Mouse (Mus musculus) midbrain, embryonic 16.5 days (tissue): ENCODE data around the gene Sacs. TPM values are rescaled to one million over a fixed set of nuclear protein-coding genes. Genes with fewer than 3 reads are reported as not detected.

ENCODE experiments used
- ATAC-seq: fragments of 200-750 bp; cut with Nextera tagmentation; 2 replicates; pipeline ENCODE4 v1.8.0; 2017; ENCODE audit warnings: moderate TSS enrichment
- H3K27ac ChIP-seq: fragments of 300-500 bp; sonication (generic); 2 replicates; pipeline ENCODE4 v1.5.1; 2014; ENCODE audit warnings: mild to moderate bottlenecking, low read length, mixed read lengths
- H3K27me3 ChIP-seq: fragments of 300-500 bp; sonication (generic); 2 replicates; pipeline ENCODE4 v1.6.1; 2014; ENCODE audit warnings: low read depth, low read length, mixed read lengths; ENCODE audit not compliant: control insufficient read depth, insufficient read depth
- H3K36me3 ChIP-seq: fragments of 300-500 bp; sonication (generic); 2 replicates; pipeline ENCODE4 v1.6.1; 2014; ENCODE audit warnings: mild to moderate bottlenecking, low read length, moderate library complexity, mixed read lengths; ENCODE audit not compliant: control insufficient read depth, insufficient read depth
- H3K4me1 ChIP-seq: fragments of 300-500 bp; sonication (generic); 2 replicates; pipeline ENCODE4 v1.6.1; 2014; ENCODE audit warnings: mild to moderate bottlenecking, low read length, mixed read lengths; ENCODE audit not compliant: control insufficient read depth, insufficient read depth
- H3K4me2 ChIP-seq: fragments of 300-500 bp; sonication (generic); 2 replicates; pipeline ENCODE4 v1.6.1; 2014; ENCODE audit warnings: mild to moderate bottlenecking, low read length, mixed read lengths
- H3K4me3 ChIP-seq: fragments of 300-500 bp; sonication (generic); 2 replicates; pipeline ENCODE4 v1.5.1; 2014; ENCODE audit warnings: low read depth, mild to moderate bottlenecking, low read length, moderate library complexity, mixed read lengths
- H3K9ac ChIP-seq: fragments of 300-500 bp; sonication (generic); 2 replicates; pipeline ENCODE4 v1.6.1; 2014; ENCODE audit warnings: low read depth, low read length, mixed read lengths
- H3K9me3 ChIP-seq: fragments of 300-500 bp; sonication (generic); replicated peaks from 2 replicates; pipeline ENCODE4 v1.6.1; 2014; ENCODE audit warnings: mild to moderate bottlenecking, low read length, mixed read lengths; ENCODE audit not compliant: control insufficient read depth, poor library complexity, severe bottlenecking
- WGBS: fragments of 180-500 bp; shearing (Covaris S2); extraction: QIAGEN DNeasy Blood & Tissue Kit; methylation state at CpG from one replicate; pipeline ENCODE4 v1.1.7; 2014; 5-methylcytosine and 5-hydroxymethylcytosine counted together
- polyA plus RNA-seq: library from polyadenylated mRNA; unstranded; fragments of >200 nt; fragmentation: Nextera tagmentation; extraction: Ambion mirVana; gene quantifications from 2 replicates; pipeline ENCODE4 v1.2.1, GENCODE M21; 2015

The Sacs gene
- polyA plus RNA-seq: 7.0 and 7.5 TPM in 2 replicates

GRCm38 (mm10) chr14:61137994-61138726 lies at the start of gene Sacs:
TSS of gene Sacs (plus strand) at chr14:61138457.
- peak within 1 kb of the TSS; percentile 60 for H3K4me2 ChIP-seq
- 1% methylated on average over 23 of the region's 23 CpGs for WGBS
- ATAC-seq: peak; percentile 92
- H3K9me3 ChIP-seq: no peaks in the 10 kb centered on the region
- peak within 1 kb of the TSS; percentile 68 for H3K4me3 ChIP-seq
- no peaks in the 10 kb centered on the region for H3K36me3 ChIP-seq
- no peaks in the 10 kb centered on the region for H3K27me3 ChIP-seq
- peak within 1 kb of the TSS; percentile 86 for H3K9ac ChIP-seq
- H3K27ac ChIP-seq: peak within 1 kb of the TSS; percentile 82
- peaks cover 10% of the 10 kb centered on the region for H3K4me1 ChIP-seq

GRCm38 (mm10) chr14:61090955-61091354 lies 47.3 kb upstream of the Sacs start:
- ATAC-seq: no peak
- Histone ChIP-seq H3K9ac (no peak overlapping the region), H3K4me1 (no peaks in the 10 kb centered on the region), H3K27me3 (no peaks in the 10 kb centered on the region), H3K4me3 (no peak overlapping the region), H3K36me3 (no peaks in the 10 kb centered on the region), H3K27ac (no peak overlapping the region), H3K9me3 (no peaks in the 10 kb centered on the region), H3K4me2 (no peak overlapping the region)
- WGBS: 86% methylated on average over 5 of the region's 5 CpGs

GRCm38 (mm10) chr14:61092073-61092472 lies 46.2 kb upstream of the Sacs start:
- H3K27me3 ChIP-seq: no peaks in the 10 kb centered on the region
- 92% methylated on average over 3 of the region's 3 CpGs for WGBS
- no peak overlapping the region for H3K27ac ChIP-seq
- H3K9ac ChIP-seq: no peak overlapping the region
- no peak overlapping the region for H3K4me3 ChIP-seq
- no peak for ATAC-seq
- no peaks in the 10 kb centered on the region for H3K9me3 ChIP-seq
- H3K4me1 ChIP-seq: no peaks in the 10 kb centered on the region
- no peak overlapping the region for H3K4me2 ChIP-seq
- H3K36me3 ChIP-seq: no peaks in the 10 kb centered on the region

GRCm38 (mm10) chr14:61097974-61098625 lies 40.2 kb upstream of the Sacs start:
- no peaks in the 10 kb centered on the region for H3K4me1 ChIP-seq
- H3K36me3 ChIP-seq: no peaks in the 10 kb centered on the region
- no peak overlapping the region for H3K27ac ChIP-seq
- no peak overlapping the region for H3K9ac ChIP-seq
- no peak for ATAC-seq
- H3K9me3 ChIP-seq: no peaks in the 10 kb centered on the region
- H3K27me3 ChIP-seq: no peaks in the 10 kb centered on the region
- H3K4me3 ChIP-seq: no peak overlapping the region
- WGBS: 85% methylated on average over 12 of the region's 12 CpGs
- H3K4me2 ChIP-seq: no peak overlapping the region

- WGBS: 87% methylated on average over 6 of the region's 6 CpGs
- H3K9me3 ChIP-seq: no peaks in the 10 kb centered on the region
- H3K27me3 ChIP-seq: no peaks in the 10 kb centered on the region
- no peaks in the 10 kb centered on the region for H3K36me3 ChIP-seq
- H3K4me2 ChIP-seq: no peak overlapping the region
- no peak overlapping the region for H3K4me3 ChIP-seq
- H3K9ac ChIP-seq: no peak overlapping the region
- ATAC-seq: no peak
- H3K4me1 ChIP-seq: no peaks in the 10 kb centered on the region
- no peak overlapping the region for H3K27ac ChIP-seq
Measured at GRCm38 (mm10) chr14:61100736-61101135, 37.5 kb upstream of the Sacs start.

- no peak overlapping the region for H3K27ac ChIP-seq
- no peaks in the 10 kb centered on the region for H3K4me1 ChIP-seq
- no peak overlapping the region for H3K4me2 ChIP-seq
- H3K9ac ChIP-seq: no peak overlapping the region
- no peaks in the 10 kb centered on the region for H3K27me3 ChIP-seq
- no peak overlapping the region for H3K4me3 ChIP-seq
- no peaks in the 10 kb centered on the region for H3K36me3 ChIP-seq
- ATAC-seq: no peak
- WGBS: 83% methylated on average over 8 of the region's 8 CpGs
- H3K9me3 ChIP-seq: no peaks in the 10 kb centered on the region
Measured at GRCm38 (mm10) chr14:61106404-61106803, 31.9 kb upstream of the Sacs start.

- Histone ChIP-seq H3K9me3 (no peaks in the 10 kb centered on the region), H3K27me3 (no peaks in the 10 kb centered on the region), H3K4me3 (no peak overlapping the region), H3K36me3 (no peaks in the 10 kb centered on the region), H3K4me2 (no peak overlapping the region), H3K4me1 (no peaks in the 10 kb centered on the region), H3K27ac (no peak overlapping the region), H3K9ac (no peak overlapping the region)
- no peak for ATAC-seq
- 76% methylated on average over 2 of the region's 2 CpGs for WGBS
Measured at GRCm38 (mm10) chr14:61108625-61109024, 29.6 kb upstream of the Sacs start.

- H3K9ac ChIP-seq: no peak overlapping the region
- H3K4me3 ChIP-seq: no peak overlapping the region
- H3K9me3 ChIP-seq: no peaks in the 10 kb centered on the region
- 3% methylated on average over 11 of the region's 11 CpGs for WGBS
- no peaks in the 10 kb centered on the region for H3K27me3 ChIP-seq
- H3K27ac ChIP-seq: no peak overlapping the region
- no peaks in the 10 kb centered on the region for H3K4me1 ChIP-seq
- ATAC-seq: peak; percentile 78
- H3K36me3 ChIP-seq: no peaks in the 10 kb centered on the region
- 0 out of 2 replicates have a peak overlapping the region, but pooled peaks have one; percentile 18 for H3K4me2 ChIP-seq
Measured at GRCm38 (mm10) chr14:61112404-61112803, 25.9 kb upstream of the Sacs start.

- H3K4me1 ChIP-seq: no peaks in the 10 kb centered on the region
- no peak overlapping the region for H3K4me3 ChIP-seq
- ATAC-seq: no peak
- no peak overlapping the region for H3K9ac ChIP-seq
- no peak overlapping the region for H3K4me2 ChIP-seq
- WGBS: 88% methylated on average over 5 of the region's 5 CpGs
- no peaks in the 10 kb centered on the region for H3K9me3 ChIP-seq
- H3K27ac ChIP-seq: no peak overlapping the region
- H3K27me3 ChIP-seq: no peaks in the 10 kb centered on the region
- no peaks in the 10 kb centered on the region for H3K36me3 ChIP-seq
Measured at GRCm38 (mm10) chr14:61124755-61125154, 13.5 kb upstream of the Sacs start.
